Mouse (Mus musculus) midbrain, postnatal 0 days (tissue): ENCODE results near the gene Gls2. TPM values are rescaled to one million over a fixed set of nuclear protein-coding genes. Genes with fewer than 3 reads are reported as not detected.

Source experiments
- ATAC-seq: fragments of 200-750 bp; cut with Nextera tagmentation; 2 replicates; pipeline ENCODE4 v1.8.0; 2017; ENCODE audit warnings: moderate number of reproducible peaks, mild to moderate bottlenecking, moderate TSS enrichment, moderate library complexity; ENCODE audit not compliant: low FRiP score
- DNase-seq: peaks from one replicate; pipeline ENCODE4 v3.0.0-alpha.2; 2015; ENCODE audit warnings: low spot score
- H3K27ac ChIP-seq: fragments of 300-500 bp; sonication (generic); 2 replicates; pipeline ENCODE4 v1.5.1; 2014; ENCODE audit warnings: low read depth, mild to moderate bottlenecking, low read length, mixed read lengths
- H3K27me3 ChIP-seq: fragments of 300-500 bp; sonication (generic); 2 replicates; pipeline ENCODE4 v1.6.1; 2014; ENCODE audit warnings: low read length, control low read depth, mixed read lengths; ENCODE audit not compliant: insufficient read depth
- H3K36me3 ChIP-seq: fragments of 300-500 bp; sonication (generic); 2 replicates; pipeline ENCODE4 v1.6.1; 2014; ENCODE audit warnings: low read length, control low read depth, mixed read lengths; ENCODE audit not compliant: insufficient read depth
- H3K4me1 ChIP-seq: fragments of 300-500 bp; sonication (generic); 2 replicates; pipeline ENCODE4 v1.6.1; 2014; ENCODE audit warnings: mild to moderate bottlenecking, control low read depth, antibody characterized with exemption, low read length, mixed read lengths; ENCODE audit not compliant: insufficient read depth
- H3K4me2 ChIP-seq: fragments of 300-500 bp; sonication (generic); 2 replicates; pipeline ENCODE4 v1.6.1; 2014; ENCODE audit warnings: low read depth, mild to moderate bottlenecking, low read length, mixed read lengths; ENCODE audit not compliant: poor library complexity, severe bottlenecking
- H3K4me3 ChIP-seq: fragments of 300-500 bp; sonication (generic); 2 replicates; pipeline ENCODE4 v1.5.1; 2014; ENCODE audit warnings: low read depth, mild to moderate bottlenecking, low read length, moderate library complexity
- H3K9ac ChIP-seq: fragments of 300-500 bp; sonication (generic); replicated peaks from 2 replicates; pipeline ENCODE4 v1.6.1; 2014; ENCODE audit warnings: mild to moderate bottlenecking, low read length, moderate library complexity, mixed read lengths; ENCODE audit not compliant: poor library complexity, severe bottlenecking
- H3K9me3 ChIP-seq: fragments of 300-500 bp; sonication (generic); 2 replicates; pipeline ENCODE4 v1.6.1; 2016; ENCODE audit warnings: low read length, control low read depth
- CTCF ChIP-seq: IDR thresholded peaks from 2 replicates; pipeline ENCODE4 v1.5.1; 2016; ENCODE audit warnings: antibody characterized with exemption, mild to moderate bottlenecking
- WGBS: fragments of 180-500 bp; shearing (Covaris S2); extraction: QIAGEN DNeasy Blood & Tissue Kit; methylation state at CpG from one replicate; pipeline ENCODE4 v1.1.7; 2014; 5-methylcytosine and 5-hydroxymethylcytosine counted together
- polyA plus RNA-seq: library from polyadenylated mRNA; unstranded; fragments of >200 nt; fragmentation: Nextera tagmentation; extraction: Ambion mirVana; gene quantifications from 2 replicates; pipeline ENCODE4 v1.2.1, GENCODE M21; 2015
- total RNA-seq: library from RNA; depleted of rRNA; stranded (reverse); fragments of >200 nt; gene quantifications from 2 replicates; pipeline ENCODE4 v1.2.3, GENCODE M21; 2014

Gls2 gene
- total and polyA plus RNA-seq, 2 experiments from 2014 or later, result 1.2 to 4.4 TPM

DNA sequence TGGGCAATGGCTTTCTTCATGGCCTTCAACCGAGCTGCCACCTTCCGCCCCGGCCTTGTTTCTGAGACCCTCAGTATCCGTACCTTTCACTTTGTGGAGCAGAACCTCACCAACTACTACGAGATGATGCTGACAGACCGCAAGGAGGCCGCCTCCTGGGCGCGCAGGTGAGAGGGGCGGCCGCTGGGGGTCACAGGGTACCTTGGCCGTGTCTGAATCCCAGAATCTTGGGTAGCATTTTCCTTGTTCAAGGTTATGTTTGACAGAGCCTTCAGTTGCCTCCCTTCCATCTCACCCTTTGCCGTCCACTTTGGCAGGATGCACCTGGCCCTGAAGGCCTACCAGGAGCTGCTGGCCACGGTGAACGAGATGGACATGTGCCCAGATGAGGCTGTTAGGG lies 49.9 kb downstream of the Gls2 start:
- DNase-seq (no peak), ATAC-seq (no peak)
- Histone ChIP-seq H3K27ac (no peak overlapping the region), H3K4me3 (no peak overlapping the region), H3K36me3 (peaks cover 8% of the 10 kb centered on the region), H3K9ac (no peak overlapping the region), H3K27me3 (no peaks in the 10 kb centered on the region), H3K4me2 (no peak overlapping the region), H3K4me1 (no peaks in the 10 kb centered on the region), H3K9me3 (no peaks in the 10 kb centered on the region)
- no peak for TF ChIP-seq CTCF
- WGBS, result 96% methylated on average over 15 of the region's 15 CpGs

DNA sequence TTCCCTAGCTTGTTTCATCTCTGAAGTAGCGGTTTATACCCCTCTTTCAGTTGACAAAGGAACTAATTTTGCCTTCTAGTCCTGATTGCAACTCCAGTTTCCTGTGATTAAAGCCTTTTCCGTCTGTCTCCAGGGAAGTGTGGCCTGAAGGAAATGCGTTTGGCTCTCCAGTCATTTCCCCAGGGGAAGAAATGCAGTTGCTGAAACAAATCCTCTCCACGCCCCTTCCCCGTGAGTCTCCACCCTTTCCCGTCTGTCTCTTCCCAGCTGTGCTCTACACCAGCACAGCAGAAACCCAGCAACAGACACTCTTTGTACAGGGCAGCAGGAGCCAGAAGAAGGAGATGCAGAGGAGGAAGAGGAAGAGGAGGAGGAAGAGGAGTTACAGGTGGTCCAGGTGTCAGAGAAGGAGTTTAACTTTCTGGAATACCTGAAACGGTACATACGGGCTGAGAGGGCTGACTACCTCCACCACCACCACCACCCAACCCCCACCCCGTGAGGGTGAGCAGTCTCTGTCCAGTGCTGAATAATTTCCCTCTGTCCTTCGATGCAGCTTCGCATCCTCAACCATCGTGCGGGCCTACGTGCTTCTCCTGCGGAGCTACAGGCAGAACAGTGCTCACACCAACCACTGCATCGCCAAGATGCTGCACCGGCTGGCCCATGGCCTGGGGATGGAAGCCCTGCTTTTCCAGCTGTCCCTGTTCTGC lies 52.9 kb downstream of the Gls2 start:
- H3K9ac ChIP-seq, result no peak overlapping the region
- no peaks in the 10 kb centered on the region for H3K9me3 ChIP-seq
- WGBS, result 79% methylated on average over 17 of the region's 17 CpGs
- H3K36me3 ChIP-seq, result peaks cover 34% of the 10 kb centered on the region
- H3K4me1 ChIP-seq, result no peaks in the 10 kb centered on the region
- no peak overlapping the region for H3K4me3 ChIP-seq
- TF ChIP-seq CTCF, result no peak
- no peak overlapping the region for H3K27ac ChIP-seq
- DNase-seq, result no peak
- no peak for ATAC-seq
- no peak overlapping the region for H3K4me2 ChIP-seq
- no peaks in the 10 kb centered on the region for H3K27me3 ChIP-seq

DNA sequence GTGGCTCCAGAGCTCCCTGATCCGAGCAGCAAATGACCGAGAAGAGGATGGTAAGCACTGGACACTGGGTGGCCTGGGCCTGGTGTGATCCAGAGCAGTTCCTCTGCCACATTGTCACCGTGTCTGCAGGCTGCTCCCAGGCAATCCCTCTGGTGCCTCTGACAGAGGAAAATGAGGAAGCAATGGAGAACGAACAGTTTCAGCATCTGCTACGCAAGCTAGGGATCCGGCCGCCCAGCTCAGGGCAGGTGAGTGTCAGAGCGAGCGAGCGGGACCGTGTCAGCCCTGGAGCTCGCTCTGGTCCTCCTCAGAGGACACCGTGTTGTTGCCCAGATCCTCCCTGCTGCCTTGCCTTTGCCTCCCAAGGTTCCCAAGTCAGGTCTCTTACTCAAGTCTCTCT lies 56.3 kb downstream of the Gls2 start:
- H3K36me3 ChIP-seq, result peaks cover 39% of the 10 kb centered on the region
- DNase-seq, result no peak
- no peaks in the 10 kb centered on the region for H3K9me3 ChIP-seq
- WGBS, result 95% methylated on average over 13 of the region's 13 CpGs
- no peak for TF ChIP-seq CTCF
- no peak overlapping the region for H3K4me2 ChIP-seq
- no peak for ATAC-seq
- H3K9ac ChIP-seq, result no peak overlapping the region
- H3K4me3 ChIP-seq, result no peak overlapping the region
- no peaks in the 10 kb centered on the region for H3K4me1 ChIP-seq
- no peaks in the 10 kb centered on the region for H3K27me3 ChIP-seq
- no peak overlapping the region for H3K27ac ChIP-seq

DNA sequence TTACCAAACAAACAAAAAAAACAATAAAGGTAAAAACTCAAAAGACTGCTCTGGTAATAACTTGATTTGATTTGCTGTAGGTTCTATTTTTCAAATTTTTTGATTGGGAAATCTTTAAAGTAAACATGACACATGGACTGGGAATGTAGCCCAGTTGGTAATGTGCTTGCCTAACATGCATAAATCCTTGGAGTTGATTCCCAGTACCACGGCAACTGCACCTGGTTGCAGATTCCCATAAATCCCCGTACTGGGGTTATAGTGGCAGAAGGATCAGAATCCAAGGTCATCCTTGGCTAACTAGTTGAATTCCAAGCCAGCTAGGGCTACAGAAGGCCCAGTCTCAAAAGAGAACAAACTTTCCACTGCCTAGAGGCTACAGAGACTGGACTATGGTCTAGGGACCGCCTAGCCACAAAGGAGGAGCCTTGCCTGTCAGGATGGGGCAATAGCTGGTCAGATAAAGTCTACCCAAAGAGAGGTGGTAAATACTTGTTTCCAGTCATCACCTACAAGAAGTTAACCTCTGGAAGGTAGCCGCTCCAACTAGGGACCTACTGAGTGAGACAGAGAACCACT lies 59.5 kb downstream of the Gls2 start, which contains the start of gene Apon:
Gene Apon, plus strand, starts transcription at position 420 of the 579 bp plus-strand sequence.
- Histone ChIP-seq H3K4me1 (no peaks in the 10 kb centered on the region), H3K4me3 (no peak within 1 kb of the TSS), H3K4me2 (no peak within 1 kb of the TSS), H3K27me3 (no peaks in the 10 kb centered on the region), H3K27ac (no peak within 1 kb of the TSS), H3K36me3 (peaks cover 32% of the 10 kb centered on the region), H3K9me3 (no peaks in the 10 kb centered on the region), H3K9ac (no peak within 1 kb of the TSS)
- DNase-seq, result no peak
- WGBS, result 90% methylated on average over 4 of the region's 4 CpGs
- no peak for ATAC-seq
- no peak for TF ChIP-seq CTCF

DNA sequence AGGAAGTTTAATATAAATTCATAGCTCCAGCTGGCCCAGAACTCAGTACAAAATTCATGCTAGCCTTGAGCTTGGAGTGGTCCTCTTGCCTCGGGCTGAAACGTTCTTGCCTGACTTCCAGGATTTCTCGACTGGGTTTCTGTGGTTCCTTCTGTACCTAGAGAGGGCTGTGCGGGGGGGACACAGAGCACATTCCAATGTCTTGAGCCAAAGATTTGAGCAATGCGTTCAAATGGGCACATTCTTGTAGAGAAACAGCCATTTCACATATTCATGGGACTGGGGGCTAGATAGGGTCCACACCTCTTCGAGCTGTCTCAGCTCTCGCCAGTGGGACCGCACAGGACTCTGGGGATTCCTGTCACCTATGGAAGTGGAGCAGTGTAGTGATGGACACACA lies 61.7 kb downstream of the Gls2 start:
- H3K4me3 ChIP-seq, result no peak overlapping the region
- no peaks in the 10 kb centered on the region for H3K27me3 ChIP-seq
- ATAC-seq (no peak), DNase-seq (no peak)
- no peaks in the 10 kb centered on the region for H3K4me1 ChIP-seq
- H3K36me3 ChIP-seq, result peaks cover 14% of the 10 kb centered on the region
- WGBS, result 89% methylated on average over 8 of the region's 8 CpGs
- TF ChIP-seq CTCF, result no peak
- no peaks in the 10 kb centered on the region for H3K9me3 ChIP-seq
- H3K27ac ChIP-seq, result no peak overlapping the region
- no peak overlapping the region for H3K9ac ChIP-seq
- H3K4me2 ChIP-seq, result no peak overlapping the region

DNA sequence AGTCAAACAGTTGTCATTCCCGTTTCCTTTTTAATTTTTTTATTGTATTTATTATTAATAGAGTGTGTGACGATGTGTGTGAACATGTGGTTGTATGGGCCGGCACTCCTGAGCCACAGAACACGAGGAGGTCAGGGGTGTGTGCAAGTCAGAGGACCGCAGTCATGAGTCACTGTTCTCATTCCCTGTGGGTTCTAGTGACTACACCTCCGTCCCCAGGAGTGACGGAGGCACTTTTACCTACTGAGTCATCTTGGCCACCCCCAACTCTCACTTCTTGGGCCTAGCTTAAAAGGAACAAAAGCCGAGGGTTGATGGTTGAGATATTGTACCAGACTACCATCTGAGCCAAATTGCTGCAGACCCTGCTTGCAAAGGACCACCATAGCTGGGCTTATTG lies 62.1 kb downstream of the Gls2 start:
- H3K4me2 ChIP-seq, result no peak overlapping the region
- H3K27ac ChIP-seq, result no peak overlapping the region
- TF ChIP-seq CTCF, result no peak
- H3K9me3 ChIP-seq, result no peaks in the 10 kb centered on the region
- H3K36me3 ChIP-seq, result peaks cover 11% of the 10 kb centered on the region
- H3K27me3 ChIP-seq, result no peaks in the 10 kb centered on the region
- no peak overlapping the region for H3K4me3 ChIP-seq
- no peak overlapping the region for H3K9ac ChIP-seq
- 92% methylated on average over 8 of the region's 8 CpGs for WGBS
- no peaks in the 10 kb centered on the region for H3K4me1 ChIP-seq
- DNase-seq (no peak), ATAC-seq (no peak)
